Mouse (Mus musculus) CH12.LX (cell line): ENCODE data around the gene Popdc2. TPM values are rescaled to one million over a fixed set of nuclear protein-coding genes. Genes with fewer than 3 reads are reported as not detected.

Source experiments
- DNase-seq: peaks from one replicate; pipeline ENCODE4 v3.0.0-alpha.2; 2013; ENCODE audit errors: extremely low read depth
- H3K27ac ChIP-seq: 2 replicates; pipeline ENCODE4 v1.5.1; 2012; ENCODE audit warnings: low read depth, mild to moderate bottlenecking, control low read depth, moderate library complexity; ENCODE audit not compliant: insufficient read depth
- H3K27me3 ChIP-seq: replicated peaks from 2 replicates; pipeline ENCODE3; 2012; ENCODE audit warnings: inconsistent platforms
- H3K36me3 ChIP-seq, 2 experiments: replicated peaks in 1 of 2; 2 replicates each; pipeline versions ENCODE3 to v1.6.1; 2012; ENCODE audit warnings: inconsistent platforms in 1 of 2, low read length in 1 of 2, mild to moderate bottlenecking in 1 of 2, mixed read lengths in 1 of 2, moderate library complexity in 1 of 2; ENCODE audit not compliant: control insufficient read depth in 1 of 2, insufficient read depth in 1 of 2
- H3K4me1 ChIP-seq, 2 experiments: 2 replicates each; pipeline ENCODE4 v1.6.1; 2012; ENCODE audit warnings: inconsistent platforms in 1 of 2, moderate library complexity in 1 of 2; ENCODE audit not compliant: insufficient read depth in 2 of 2, control insufficient read depth in 1 of 2
- H3K4me2 ChIP-seq: 2 replicates; pipeline ENCODE4 v1.6.1; 2012; ENCODE audit warnings: low read depth, mild to moderate bottlenecking, control low read depth; ENCODE audit not compliant: poor library complexity, insufficient read depth, severe bottlenecking
- H3K4me3 ChIP-seq, 3 experiments: fragments of 150-350 bp in 1 of 3; sonication (generic) in 1 of 3; replicated peaks in 1 of 3; 2 replicates each; pipeline versions ENCODE3 to v1.5.1; 2011 to 2012; ENCODE audit warnings: low read depth in 2 of 3, low read length in 2 of 3, mild to moderate bottlenecking in 2 of 3, moderate library complexity in 2 of 3, control low read depth in 1 of 3, improper control_type of control experiment in 1 of 3, inconsistent platforms in 1 of 3, mixed read lengths in 1 of 3; ENCODE audit not compliant: poor library complexity in 1 of 3
- H3K79me2 ChIP-seq: replicated peaks from 2 replicates; pipeline ENCODE4 v1.6.1; 2012; ENCODE audit warnings: mild to moderate bottlenecking, moderate library complexity; ENCODE audit not compliant: control insufficient read depth, poor library complexity, insufficient read depth, severe bottlenecking; ENCODE audit errors: extremely low read depth
- H3K9ac ChIP-seq: 2 replicates; pipeline ENCODE4 v1.6.1; 2012; ENCODE audit warnings: low read depth, mild to moderate bottlenecking, control low read depth, moderate library complexity; ENCODE audit not compliant: insufficient read depth
- H3K9me3 ChIP-seq: replicated peaks from 2 replicates; pipeline ENCODE3; 2012; ENCODE audit warnings: low read length, inconsistent platforms, mixed read lengths
- BHLHE40 ChIP-seq: IDR thresholded peaks from 2 replicates; pipeline ENCODE4 v1.6.1; 2011; ENCODE audit warnings: mild to moderate bottlenecking, low read depth, low read length, improper control_type of control experiment
- CHD1 ChIP-seq: IDR thresholded peaks from 2 replicates; pipeline ENCODE4 v1.6.1; 2012; ENCODE audit warnings: low read depth, low read length, improper control_type of control experiment, inconsistent platforms
- CHD2 ChIP-seq: IDR thresholded peaks from 2 replicates; pipeline ENCODE4 v1.6.1; 2011; ENCODE audit warnings: low read length, improper control_type of control experiment
- CTCF ChIP-seq, 2 experiments: IDR thresholded peaks in 1 of 2; conservative IDR thresholded peaks in 1 of 2; 2 replicates each; pipeline ENCODE4 v1.5.1; 2011 to 2012; ENCODE audit warnings: low read depth in 2 of 2, low read length in 2 of 2, improper control_type of control experiment in 1 of 2, inconsistent platforms in 1 of 2, mild to moderate bottlenecking in 1 of 2, moderate library complexity in 1 of 2
- E2F4 ChIP-seq: IDR thresholded peaks from 2 replicates; pipeline ENCODE4 v1.6.1; 2011; ENCODE audit warnings: low read depth, low read length, improper control_type of control experiment; ENCODE audit not compliant: insufficient replicate concordance
- ELF1 ChIP-seq: IDR thresholded peaks from 2 replicates; pipeline ENCODE4 v1.6.1; 2014; ENCODE audit warnings: low read depth, mild to moderate bottlenecking, inconsistent platforms, low read length, improper control_type of control experiment
- EP300 ChIP-seq: IDR thresholded peaks from 2 replicates; pipeline ENCODE4 v1.6.1; 2011; ENCODE audit warnings: low read length, improper control_type of control experiment
- ETS1 ChIP-seq: conservative IDR thresholded peaks from 2 replicates; pipeline ENCODE4 v1.6.1; 2012; ENCODE audit warnings: low read depth, mild to moderate bottlenecking, inconsistent platforms, low read length, improper control_type of control experiment, moderate library complexity
- GABPA ChIP-seq: IDR thresholded peaks from 2 replicates; pipeline ENCODE4 v1.6.1; 2012; ENCODE audit warnings: low read depth, low read length, improper control_type of control experiment, inconsistent platforms; ENCODE audit not compliant: insufficient replicate concordance
- HCFC1 ChIP-seq: IDR thresholded peaks from 2 replicates; pipeline ENCODE4 v1.6.1; 2012; ENCODE audit warnings: low read depth, mild to moderate bottlenecking, inconsistent platforms, low read length, improper control_type of control experiment
- IRF4 ChIP-seq: IDR thresholded peaks from 2 replicates; pipeline ENCODE4 v1.6.1; 2014; ENCODE audit warnings: low read depth, mild to moderate bottlenecking, inconsistent platforms, low read length, improper control_type of control experiment
- JUN ChIP-seq: IDR thresholded peaks from 2 replicates; pipeline ENCODE4 v1.6.1; 2011; ENCODE audit warnings: low read depth, mild to moderate bottlenecking, low read length, improper control_type of control experiment, moderate library complexity; ENCODE audit not compliant: insufficient read depth
- JUND ChIP-seq: conservative IDR thresholded peaks from 2 replicates; pipeline ENCODE4 v1.6.1; 2011; ENCODE audit warnings: low read depth, low read length, improper control_type of control experiment
- KAT2A ChIP-seq: IDR thresholded peaks from 2 replicates; pipeline ENCODE4 v1.6.1; 2012; ENCODE audit warnings: low read length, improper control_type of control experiment, inconsistent platforms; ENCODE audit not compliant: insufficient replicate concordance
- MAFK ChIP-seq: IDR thresholded peaks from 2 replicates; pipeline ENCODE4 v1.6.1; 2011; ENCODE audit warnings: low read length, improper control_type of control experiment; ENCODE audit not compliant: insufficient replicate concordance
- MAX ChIP-seq: IDR thresholded peaks from 2 replicates; pipeline ENCODE4 v1.6.1; 2011; ENCODE audit warnings: low read length, improper control_type of control experiment
- MAZ ChIP-seq: IDR thresholded peaks from 2 replicates; pipeline ENCODE4 v1.6.1; 2012; ENCODE audit warnings: low read depth, mild to moderate bottlenecking, inconsistent platforms, low read length, improper control_type of control experiment, moderate library complexity
- MEF2A ChIP-seq: IDR thresholded peaks from 2 replicates; pipeline ENCODE4 v1.6.1; 2014; ENCODE audit warnings: low read depth, mild to moderate bottlenecking, inconsistent platforms, low read length, improper control_type of control experiment, borderline replicate concordance
- MXI1 ChIP-seq: IDR thresholded peaks from 2 replicates; pipeline ENCODE4 v1.6.1; 2011; ENCODE audit warnings: mild to moderate bottlenecking, low read depth, low read length, improper control_type of control experiment
- MYC ChIP-seq: IDR thresholded peaks from 2 replicates; pipeline ENCODE4 v1.6.1; 2011; ENCODE audit warnings: low read depth, mild to moderate bottlenecking, improper control_type of control experiment, low read length
- NELFE ChIP-seq: IDR thresholded peaks from 2 replicates; pipeline ENCODE4 v1.6.1; 2011; ENCODE audit warnings: low read depth, low read length, improper control_type of control experiment
- NRF1 ChIP-seq: IDR thresholded peaks from 2 replicates; pipeline ENCODE4 v1.6.1; 2014; ENCODE audit warnings: low read depth, mild to moderate bottlenecking, inconsistent platforms, low read length, improper control_type of control experiment, moderate library complexity
- PAX5 ChIP-seq: IDR thresholded peaks from 2 replicates; pipeline ENCODE4 v1.6.1; 2012; ENCODE audit warnings: low read length, inconsistent platforms, mixed read lengths
- POLR2A ChIP-seq: IDR thresholded peaks from 2 replicates; pipeline ENCODE4 v1.6.1; 2011; ENCODE audit warnings: low read depth, mild to moderate bottlenecking, improper control_type of control experiment, low read length
- POLR2AphosphoS2 ChIP-seq: IDR thresholded peaks from 2 replicates; pipeline ENCODE4 v1.6.1; 2011; ENCODE audit warnings: low read depth, low read length, improper control_type of control experiment
- RAD21 ChIP-seq: IDR thresholded peaks from 2 replicates; pipeline ENCODE4 v1.6.1; 2011; ENCODE audit warnings: low read depth, mild to moderate bottlenecking, low read length, improper control_type of control experiment, moderate library complexity
- RCOR1 ChIP-seq: conservative IDR thresholded peaks from 2 replicates; pipeline ENCODE4 v1.6.1; 2012; ENCODE audit warnings: low read depth, mild to moderate bottlenecking, inconsistent platforms, low read length, improper control_type of control experiment
- SIN3A ChIP-seq: IDR thresholded peaks from 2 replicates; pipeline ENCODE4 v1.6.1; 2012; ENCODE audit warnings: low read length, improper control_type of control experiment, inconsistent platforms
- SMC3 ChIP-seq: IDR thresholded peaks from 2 replicates; pipeline ENCODE4 v1.6.1; 2011; ENCODE audit warnings: low read depth, low read length, improper control_type of control experiment
- TBP ChIP-seq: conservative IDR thresholded peaks from 2 replicates; pipeline ENCODE4 v1.6.1; 2011; ENCODE audit warnings: low read depth, low read length, improper control_type of control experiment
- TCF12 ChIP-seq: IDR thresholded peaks from 2 replicates; pipeline ENCODE4 v1.6.1; 2014; ENCODE audit warnings: low read depth, mild to moderate bottlenecking, inconsistent platforms, low read length, improper control_type of control experiment
- UBTF ChIP-seq: IDR thresholded peaks from 2 replicates; pipeline ENCODE4 v1.6.1; 2012; ENCODE audit warnings: low read depth, mild to moderate bottlenecking, inconsistent platforms, low read length, improper control_type of control experiment, moderate library complexity
- USF1 ChIP-seq: IDR thresholded peaks from 2 replicates; pipeline ENCODE4 v1.6.1; 2014; ENCODE audit warnings: low read depth, mild to moderate bottlenecking, inconsistent platforms, low read length, improper control_type of control experiment
- USF2 ChIP-seq: conservative IDR thresholded peaks from 2 replicates; pipeline ENCODE4 v1.6.1; 2011; ENCODE audit warnings: low read depth, low read length, improper control_type of control experiment
- ZC3H11A ChIP-seq: IDR thresholded peaks from 2 replicates; pipeline ENCODE4 v1.6.1; 2012; ENCODE audit warnings: low read depth, mild to moderate bottlenecking, inconsistent platforms, low read length, improper control_type of control experiment
- ZKSCAN1 ChIP-seq: IDR thresholded peaks from 2 replicates; pipeline ENCODE4 v1.6.1; 2012; ENCODE audit warnings: low read depth, inconsistent platforms, low read length, improper control_type of control experiment, borderline replicate concordance
- ZMIZ1 ChIP-seq: IDR thresholded peaks from 2 replicates; pipeline ENCODE4 v1.6.1; 2012; ENCODE audit warnings: low read depth, mild to moderate bottlenecking, inconsistent platforms, low read length, improper control_type of control experiment
- ZNF384 ChIP-seq: IDR thresholded peaks from 2 replicates; pipeline ENCODE4 v1.6.1; 2012; ENCODE audit warnings: low read depth, low read length, improper control_type of control experiment, inconsistent platforms
- dilution Hi-C: fragments of 300-500 bp; cut with MboI; formaldehyde crosslinking; loops from 2 replicates; pipeline ENCODE4 v1.14.3; 2020; ENCODE audit warnings: low sequenced_read_pairs; ENCODE audit not compliant: extremely low pct_unique_long_range_greater_than_20kb, extremely low pct_ligation_motif_present
- in situ Hi-C: fragments of 300-500 bp; cut with MboI; formaldehyde crosslinking; loops from 3 replicates; pipeline ENCODE4 v1.14.3; 2019; ENCODE audit warnings: low sequenced_read_pairs, low pct_ligation_motif_present, low pct_unique_long_range_greater_than_20kb, mixed read lengths
- polyA plus RNA-seq: library from polyadenylated mRNA; unstranded; fragments of >175 nt; gene quantifications from 2 replicates; pipeline ENCODE4 v1.2.1, GENCODE M21; 2012; ENCODE audit warnings: low read depth; ENCODE audit not compliant: insufficient read length
- total RNA-seq, 2 experiments: library from RNA; depleted of rRNA; stranded (reverse); fragments of 300-350 nt in 1 of 2; fragments of >200 nt in 1 of 2; gene quantifications; 2 replicates each; pipeline ENCODE4 v1.2.3; 2012 to 2014

Gene Popdc2
- total and polyA plus RNA-seq, 3 experiments, result 0.17 to 3.6 (median 1.1) TPM

GRCm38 (mm10) chr16:38403639-38404038 lies 41.6 kb downstream of the Popdc2 start:
- Histone ChIP-seq H3K4me1 (peaks cover 52 to 94% of the 10 kb centered on the region in 2 experiments), H3K79me2 (peaks cover 9% of the 10 kb centered on the region; the same call in 1 of the 2 replicates), H3K4me3 (peak overlapping the region in 1 of 3 experiments; percentile 11), H3K36me3 (peaks cover 0 to 6% of the 10 kb centered on the region in 2 experiments), H3K9ac (peak overlapping the region; percentile 41), H3K9me3 (no peaks in the 10 kb centered on the region), H3K27me3 (no peaks in the 10 kb centered on the region), H3K27ac (peak overlapping the region; percentile 95), H3K4me2 (peak overlapping the region; percentile 45)
- TF ChIP-seq SMC3 (peak; percentile 61), GABPA (no peak), CHD1 (no peak; the same call in 1 of the 2 replicates), SIN3A (peak; percentile 57; the same call in 1 of the 2 replicates), E2F4 (no peak), USF2 (peak; percentile 3; the same call in 1 of the 2 replicates), POLR2AphosphoS2 (no peak), IRF4 (peak; percentile 99), PAX5 (no peak), EP300 (peak; percentile 95), MYC (peak; percentile 79), NELFE (no peak; the same call in 1 of the 2 replicates), JUN (peak; percentile 96), TBP (peak; percentile 77; the same call in 1 of the 2 replicates), HCFC1 (no peak; the same call in 1 of the 2 replicates), RCOR1 (peak; percentile 66), TCF12 (peak; percentile 91), CHD2 (peak; percentile 77; the same call in 1 of the 2 replicates), POLR2A (peak; percentile 73), MAFK (peak; percentile 18; the same call in 1 of the 2 replicates), NRF1 (peak; percentile 47), ZC3H11A (no peak), MXI1 (no peak; the same call in 1 of the 2 replicates), ZKSCAN1 (no peak), USF1 (no peak), RAD21 (peak; percentile 37), ZNF384 (peak; percentile 24; the same call in 1 of the 2 replicates), JUND (peak; percentile 99), MEF2A (peak; percentile 92), ETS1 (peak; percentile 97), MAX (peak; percentile 89), BHLHE40 (peak; percentile 98), MAZ (peak; percentile 65), KAT2A (no peak), ZMIZ1 (peak; percentile 77; the same call in 1 of the 2 replicates), UBTF (0 out of 2 replicates have a peak, but pooled peaks have one; percentile 30), ELF1 (peak; percentile 60; the same call in 1 of the 2 replicates), CTCF (conservative IDR thresholded peaks at IDR 0.05 in 1 of 2, IDR thresholded peaks at IDR 0.05 in 1 of 2; ENCODE audit: low read depth in 2 of 2, low read length in 2 of 2) (no peak)
- DNase-seq, result peak; percentile 97
- in situ Hi-C loops, result loop anchor here (5.0 kb wide), 1 partner anchor 56 kb away; the partner anchor contains the start of genes Cox17 and Gm21987
- dilution Hi-C loops, result no loop called here
